Mouse (Mus musculus): ENCODE measurements around the gene Rad23b. TPM values are rescaled to one million over a fixed set of nuclear protein-coding genes. Genes with fewer than 3 reads are reported as not detected.
A peak's percentile ranks its signal among the peaks of the same experiment; 100 is the strongest.
"Not testable (repeated sequence)": the region's sequence is repeated elsewhere in the genome, so short reads cannot be mapped to it uniquely, and the experiment has no call there.

Rad23b gene
- polyA plus RNA-seq (2015; fragmentation: Nextera tagmentation; extraction: Ambion mirVana) = 83.3 and 92.1 TPM in 2 replicates

DNA sequence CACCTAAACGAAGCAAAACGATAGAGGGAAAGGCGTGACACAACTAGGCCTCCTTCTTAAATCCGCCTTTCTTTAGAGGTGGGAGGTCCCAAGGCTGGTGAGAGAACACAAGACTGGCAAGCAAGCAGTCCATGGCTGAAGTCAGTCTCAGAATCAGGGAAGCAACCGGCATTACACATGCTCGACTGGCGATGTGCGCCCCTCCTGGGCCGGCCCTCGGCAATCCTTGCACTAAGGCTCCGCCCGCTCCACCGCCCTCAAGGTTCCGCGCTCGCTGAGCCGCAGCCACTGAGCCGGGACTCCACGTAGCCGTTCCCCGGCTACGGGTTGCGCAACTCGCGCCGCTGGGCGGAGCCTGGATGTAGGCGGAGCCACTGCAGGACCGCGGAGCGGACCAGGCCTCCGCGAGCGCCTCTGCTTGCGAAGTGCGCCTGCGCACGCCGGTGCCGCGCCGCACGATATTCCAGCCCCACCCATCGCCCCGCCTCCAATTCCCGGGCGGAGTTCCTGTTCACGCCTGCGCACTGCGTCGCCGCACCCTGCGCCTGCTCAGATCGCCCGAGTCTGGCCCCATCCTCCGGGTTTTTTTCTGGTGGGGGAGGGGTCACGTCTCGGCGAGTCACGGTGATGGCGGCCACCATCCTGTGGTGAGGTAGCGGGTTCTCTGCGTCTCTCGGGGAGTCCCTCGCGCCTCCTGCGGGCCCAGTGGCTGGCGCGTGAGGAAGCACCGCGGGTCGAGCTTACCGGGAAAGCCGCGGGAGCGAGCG lies at the start of gene Rad23b:
TSS of gene Rad23b (plus strand) at position 592 of the 767 bp plus-strand sequence.
- Histone ChIP-seq H3K4me3 (replicated peaks) (peak within 1 kb of the TSS; percentile 97), H3K9ac (peak within 1 kb of the TSS; percentile 97), H3K36me3 (no peaks in the 10 kb centered on the region), H3K4me1 (peaks cover 22% of the 10 kb centered on the region), H3K9me3 (replicated peaks) (no peaks in the 10 kb centered on the region), H3K4me2 (peak within 1 kb of the TSS; percentile 82), H3K27ac (peak within 1 kb of the TSS; percentile 93), H3K27me3 (no peaks in the 10 kb centered on the region)
- peak; percentile 96 for ATAC-seq (replicated peaks; ENCODE audit: low FRiP score)
- under 1% methylated on average over 77 of the region's 77 CpGs for WGBS

DNA sequence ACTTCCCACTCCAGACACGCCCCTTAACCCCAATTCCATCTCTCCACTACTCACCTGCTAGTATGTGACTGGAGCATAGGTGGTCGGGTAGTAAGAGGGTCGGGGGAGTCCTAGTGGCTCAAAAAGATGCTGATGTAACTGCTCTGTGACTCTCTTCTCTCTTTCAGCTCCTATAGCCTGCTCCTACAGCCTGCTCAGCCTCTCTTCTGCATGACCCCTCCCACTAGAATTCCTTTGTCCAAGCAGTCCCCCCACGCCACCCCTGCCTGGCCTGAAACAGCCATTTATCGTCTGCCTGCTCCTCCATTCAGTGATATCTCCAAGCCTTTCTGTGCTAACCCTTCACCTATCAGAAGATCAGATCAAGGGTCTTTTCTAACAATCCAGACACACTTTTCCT lies 45.7 kb upstream of the Rad23b start:
- no peaks in the 10 kb centered on the region for H3K4me1 ChIP-seq
- H3K4me2 ChIP-seq = no peak overlapping the region
- no peaks in the 10 kb centered on the region; the same call in 1 of the 2 replicates for H3K9me3 ChIP-seq (replicated peaks)
- H3K4me3 ChIP-seq (replicated peaks) = no peak overlapping the region
- H3K36me3 ChIP-seq = no peaks in the 10 kb centered on the region
- H3K9ac ChIP-seq = no peak overlapping the region
- 82% methylated on average over 5 of the region's 5 CpGs for WGBS
- no peak for ATAC-seq (replicated peaks; ENCODE audit: low FRiP score)
- H3K27me3 ChIP-seq = no peaks in the 10 kb centered on the region
- H3K27ac ChIP-seq = no peak overlapping the region

DNA sequence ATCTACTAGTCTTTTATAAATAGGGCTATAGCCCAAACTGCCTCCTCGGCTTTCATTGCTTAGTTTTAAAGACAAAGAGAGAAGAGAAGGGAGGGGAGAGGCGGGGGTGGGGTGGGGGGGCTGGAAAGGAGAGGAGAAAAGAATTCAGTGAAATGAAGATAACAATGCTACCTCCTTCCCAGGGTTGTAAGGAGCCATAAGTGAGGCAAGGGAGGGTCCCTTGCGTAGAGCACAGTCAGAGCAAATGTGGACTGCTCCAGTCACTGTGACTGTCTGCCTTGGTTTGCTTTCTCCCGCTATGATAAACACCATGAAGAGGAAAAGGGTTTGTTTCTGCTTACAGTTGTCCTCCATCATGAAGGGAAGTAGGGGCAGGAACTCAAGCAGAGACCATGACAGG lies 43.2 kb upstream of the Rad23b start:
- Histone ChIP-seq H3K4me3 (replicated peaks) (no peak overlapping the region), H3K27me3 (no peaks in the 10 kb centered on the region), H3K4me1 (no peaks in the 10 kb centered on the region), H3K9ac (no peak overlapping the region), H3K36me3 (no peaks in the 10 kb centered on the region), H3K9me3 (replicated peaks) (no peaks in the 10 kb centered on the region; the same call in 1 of the 2 replicates), H3K27ac (no peak overlapping the region), H3K4me2 (no peak overlapping the region)
- ATAC-seq (replicated peaks; ENCODE audit: low FRiP score) = no peak
- 71% methylated on average over 3 of the region's 4 CpGs for WGBS

DNA sequence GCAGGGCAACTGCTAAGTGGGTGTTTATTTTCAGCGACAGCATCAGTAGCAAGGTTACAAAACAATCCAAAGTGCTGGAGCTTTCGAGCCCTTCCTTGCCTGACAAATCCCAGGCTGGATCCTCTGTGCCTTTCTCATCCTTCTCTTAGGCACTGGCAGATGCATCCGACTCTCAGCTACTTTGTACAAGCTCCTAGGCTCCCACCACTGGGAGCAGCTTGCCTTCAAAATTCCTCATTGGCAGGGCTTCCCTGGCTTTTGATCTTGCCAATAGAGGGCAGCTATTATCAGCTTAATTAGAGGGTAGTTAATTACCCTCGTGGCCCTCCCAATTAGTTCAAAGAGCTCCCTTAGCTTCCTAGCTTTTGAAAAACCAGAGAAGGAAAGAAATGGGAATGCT lies 33.1 kb upstream of the Rad23b start:
- ATAC-seq (replicated peaks; ENCODE audit: low FRiP score) = no peak
- no peaks in the 10 kb centered on the region for H3K4me1 ChIP-seq
- no peak overlapping the region for H3K4me3 ChIP-seq (replicated peaks)
- no peak overlapping the region for H3K9ac ChIP-seq
- H3K27me3 ChIP-seq = no peaks in the 10 kb centered on the region
- no peaks in the 10 kb centered on the region for H3K9me3 ChIP-seq (replicated peaks)
- H3K4me2 ChIP-seq = no peak overlapping the region
- H3K36me3 ChIP-seq = no peaks in the 10 kb centered on the region
- no peak overlapping the region for H3K27ac ChIP-seq
- WGBS = 30% methylated on average over 4 of the region's 4 CpGs

DNA sequence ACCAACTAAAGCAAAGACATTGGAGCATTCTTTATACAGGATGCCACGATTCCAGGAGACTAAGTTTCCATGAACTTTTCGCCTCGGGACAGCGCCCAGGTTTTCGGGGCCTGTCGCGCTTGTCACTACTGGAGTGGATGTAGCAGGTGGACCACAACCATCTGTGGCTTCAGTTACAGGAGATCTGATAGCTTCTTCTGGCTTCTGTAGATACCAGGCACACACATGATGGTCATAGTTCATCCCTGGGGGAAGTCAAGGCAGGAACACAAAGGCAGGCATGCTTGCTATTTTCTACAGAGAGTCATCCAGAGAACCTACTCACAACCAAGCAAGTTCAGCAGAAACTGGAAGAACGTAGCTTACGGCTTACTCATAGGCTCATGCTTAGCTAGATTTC lies 31.5 kb upstream of the Rad23b start:
- not testable (repeated sequence) for H3K27ac ChIP-seq
- 95% methylated on average over 9 of the region's 9 CpGs for WGBS

DNA sequence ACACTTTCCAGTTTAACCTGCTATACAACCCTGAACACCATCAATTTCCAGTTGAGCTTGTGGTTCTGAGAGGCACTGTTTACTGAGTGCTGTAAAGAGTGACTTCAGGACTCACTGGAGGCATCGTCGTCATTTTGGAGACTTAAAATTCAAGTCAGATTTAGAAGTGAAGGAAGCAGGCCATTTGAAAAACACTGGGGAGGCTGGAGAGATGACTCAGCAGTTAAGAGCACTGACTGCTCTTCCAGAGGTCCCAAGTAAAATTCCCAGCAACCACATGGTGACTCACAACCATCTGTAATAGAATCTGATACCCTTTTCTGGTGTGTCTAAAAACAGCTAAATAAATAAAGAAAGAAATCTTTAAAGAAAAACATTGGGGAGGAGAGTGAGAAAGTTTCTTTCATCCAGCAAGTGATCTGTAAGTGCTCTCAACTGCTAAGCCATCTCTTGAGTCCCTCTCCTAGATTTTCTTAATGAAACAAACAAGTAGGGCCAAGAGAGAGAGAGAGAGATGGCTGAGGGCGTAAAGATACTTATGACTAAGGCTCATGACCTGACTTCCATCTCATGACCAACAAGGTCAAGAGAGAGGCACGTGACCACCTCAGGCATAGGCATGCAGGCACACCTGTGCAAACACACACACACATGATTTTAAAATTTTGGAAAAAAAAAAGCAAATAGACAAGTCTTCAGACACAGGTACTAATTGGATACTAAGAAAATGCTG lies 23.9 kb upstream of the Rad23b start:
- H3K27ac ChIP-seq = no peak overlapping the region
- ATAC-seq (replicated peaks; ENCODE audit: low FRiP score) = no peak
- whole genome bisulfite sequencing = 56% methylated on average over 4 of the region's 4 CpGs

More for the DNA sequence above, 31.5 kb upstream of the Rad23b start:
- H3K4me2 ChIP-seq; H3K4me1 ChIP-seq; H3K27me3 ChIP-seq; H3K9ac ChIP-seq; ATAC-seq (replicated peaks; ENCODE audit: low FRiP score); H3K9me3 ChIP-seq (replicated peaks); H3K4me3 ChIP-seq (replicated peaks); H3K36me3 ChIP-seq: not testable (repeated sequence)

DNA sequence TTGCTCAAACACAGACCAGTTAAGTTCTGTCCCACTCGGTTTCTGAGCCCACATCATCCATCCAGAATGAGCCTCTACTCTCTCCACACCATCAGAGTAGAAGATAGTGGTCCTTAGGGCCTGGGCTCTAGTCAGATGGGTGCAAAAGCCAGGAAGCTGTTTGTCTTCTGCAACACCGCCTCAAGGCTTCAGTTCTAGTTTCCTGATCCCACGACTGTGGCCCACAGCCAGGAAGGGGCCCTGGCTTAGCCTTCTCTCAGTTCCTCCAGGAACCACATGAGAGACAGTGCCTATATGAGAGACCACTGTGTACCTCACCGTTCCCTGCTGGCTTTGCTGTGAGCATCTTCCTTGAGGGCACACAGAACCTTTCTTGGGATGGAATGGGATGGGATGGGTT lies 22.3 kb upstream of the Rad23b start:
- Histone ChIP-seq H3K9me3 (replicated peaks) (no peaks in the 10 kb centered on the region), H3K36me3 (no peaks in the 10 kb centered on the region), H3K4me3 (replicated peaks) (no peak overlapping the region), H3K4me1 (no peaks in the 10 kb centered on the region), H3K9ac (no peak overlapping the region), H3K4me2 (no peak overlapping the region), H3K27me3 (no peaks in the 10 kb centered on the region), H3K27ac (no peak overlapping the region)
- no peak for ATAC-seq (replicated peaks; ENCODE audit: low FRiP score)
- 74% methylated on average over 4 of the region's 4 CpGs for WGBS

More for the DNA sequence above, 23.9 kb upstream of the Rad23b start:
- Histone ChIP-seq H3K4me3 (replicated peaks) (no peak overlapping the region), H3K9me3 (replicated peaks) (no peaks in the 10 kb centered on the region), H3K4me1 (no peaks in the 10 kb centered on the region), H3K9ac (no peak overlapping the region), H3K27me3 (no peaks in the 10 kb centered on the region), H3K36me3 (no peaks in the 10 kb centered on the region), H3K4me2 (no peak overlapping the region)

DNA sequence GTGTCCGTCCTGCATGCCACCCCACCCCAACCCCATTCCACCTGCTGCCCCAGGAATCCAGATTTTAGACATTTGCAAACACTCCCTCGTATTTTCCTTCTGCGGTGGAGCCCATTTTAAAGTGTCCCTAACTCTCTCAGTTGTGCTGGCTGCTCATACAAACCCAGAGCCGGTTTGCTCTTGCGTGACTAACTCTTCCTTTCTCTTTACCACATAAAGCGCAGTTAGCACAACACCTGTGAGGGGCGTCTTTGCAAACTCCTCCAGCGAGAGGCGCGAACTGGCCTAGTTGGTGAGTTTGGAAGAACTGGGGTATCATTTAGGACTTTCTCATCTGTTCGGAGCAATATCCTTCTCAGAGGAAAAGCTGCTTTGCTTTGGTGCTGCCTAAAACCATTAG lies 21.4 kb upstream of the Rad23b start:
- no peak for ATAC-seq (replicated peaks; ENCODE audit: low FRiP score)
- Histone ChIP-seq H3K4me3 (replicated peaks) (no peak overlapping the region), H3K36me3 (no peaks in the 10 kb centered on the region)

DNA sequence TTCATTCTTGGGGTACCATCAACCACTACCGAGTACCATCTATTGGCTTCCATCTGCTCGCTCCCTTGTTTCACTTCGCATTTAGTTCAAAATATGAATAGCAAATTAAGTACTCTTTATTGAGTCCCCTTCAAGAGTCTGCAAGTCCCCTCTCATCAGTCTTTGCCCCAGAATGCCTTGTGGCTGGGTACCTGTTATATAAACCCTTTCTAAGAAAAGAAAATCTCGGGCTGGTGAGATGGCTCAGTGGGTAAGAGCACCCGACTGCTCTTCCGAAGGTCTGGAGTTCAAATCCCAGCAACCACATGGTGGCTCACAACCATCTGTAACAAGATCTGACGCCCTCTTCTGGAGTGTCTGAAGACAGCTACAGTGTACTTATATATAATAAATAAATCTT lies 20.9 kb upstream of the Rad23b start:
- not testable (repeated sequence) for H3K4me1 ChIP-seq; H3K9me3 ChIP-seq (replicated peaks); ATAC-seq (replicated peaks; ENCODE audit: low FRiP score); H3K4me2 ChIP-seq; H3K27ac ChIP-seq; H3K4me3 ChIP-seq (replicated peaks); H3K9ac ChIP-seq; H3K36me3 ChIP-seq; H3K27me3 ChIP-seq
- 87% methylated on average over 7 of the region's 7 CpGs for WGBS

More for the DNA sequence above, 21.4 kb upstream of the Rad23b start:
- Histone ChIP-seq H3K4me1 (no peaks in the 10 kb centered on the region), H3K27ac (no peak overlapping the region), H3K9me3 (replicated peaks) (no peaks in the 10 kb centered on the region), H3K27me3 (no peaks in the 10 kb centered on the region), H3K4me2 (no peak overlapping the region), H3K9ac (no peak overlapping the region)
- WGBS = 86% methylated on average over 11 of the region's 11 CpGs

DNA sequence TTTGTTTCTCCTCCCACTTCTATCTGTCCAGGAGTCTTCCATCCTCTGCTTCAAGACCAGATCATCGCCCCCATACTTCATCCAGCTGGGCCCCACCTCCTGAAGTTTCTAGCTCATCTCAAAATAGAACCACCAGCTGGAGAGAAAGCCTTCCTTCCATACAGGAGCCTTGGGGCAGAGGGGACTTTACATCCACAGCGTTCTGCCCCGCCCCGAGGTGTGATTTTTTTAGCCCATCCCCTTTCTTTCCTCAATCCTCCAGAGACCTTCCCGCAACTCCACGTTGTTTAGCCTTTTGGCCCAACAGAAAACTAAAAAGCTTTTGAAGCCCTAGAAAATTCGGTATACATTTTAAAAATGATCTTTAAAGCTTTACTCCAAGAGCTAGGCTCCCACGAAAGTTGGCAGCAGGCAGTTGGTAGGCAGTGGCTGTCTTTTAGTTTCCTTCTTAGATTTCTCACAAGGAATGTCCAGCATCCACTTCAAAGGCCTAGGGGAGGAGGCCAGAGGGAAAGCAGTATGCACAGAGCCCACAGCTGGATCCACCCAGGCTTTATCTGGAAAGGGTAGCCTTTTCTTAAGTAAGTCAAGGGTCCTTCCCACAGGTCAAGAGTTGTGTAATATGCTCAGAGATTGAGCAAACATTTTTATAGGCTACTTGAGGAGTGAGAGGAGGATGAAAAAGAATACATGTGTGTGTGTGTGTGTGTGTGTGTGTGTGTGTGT lies 20.1 kb upstream of the Rad23b start:
- Histone ChIP-seq H3K36me3 (no peaks in the 10 kb centered on the region), H3K4me2 (no peak overlapping the region), H3K4me3 (replicated peaks) (no peak overlapping the region), H3K27ac (no peak overlapping the region), H3K27me3 (no peaks in the 10 kb centered on the region), H3K9ac (no peak overlapping the region), H3K4me1 (no peaks in the 10 kb centered on the region), H3K9me3 (replicated peaks) (no peaks in the 10 kb centered on the region)
- no peak for ATAC-seq (replicated peaks; ENCODE audit: low FRiP score)
- 64% methylated on average over 8 of the region's 8 CpGs for WGBS

DNA sequence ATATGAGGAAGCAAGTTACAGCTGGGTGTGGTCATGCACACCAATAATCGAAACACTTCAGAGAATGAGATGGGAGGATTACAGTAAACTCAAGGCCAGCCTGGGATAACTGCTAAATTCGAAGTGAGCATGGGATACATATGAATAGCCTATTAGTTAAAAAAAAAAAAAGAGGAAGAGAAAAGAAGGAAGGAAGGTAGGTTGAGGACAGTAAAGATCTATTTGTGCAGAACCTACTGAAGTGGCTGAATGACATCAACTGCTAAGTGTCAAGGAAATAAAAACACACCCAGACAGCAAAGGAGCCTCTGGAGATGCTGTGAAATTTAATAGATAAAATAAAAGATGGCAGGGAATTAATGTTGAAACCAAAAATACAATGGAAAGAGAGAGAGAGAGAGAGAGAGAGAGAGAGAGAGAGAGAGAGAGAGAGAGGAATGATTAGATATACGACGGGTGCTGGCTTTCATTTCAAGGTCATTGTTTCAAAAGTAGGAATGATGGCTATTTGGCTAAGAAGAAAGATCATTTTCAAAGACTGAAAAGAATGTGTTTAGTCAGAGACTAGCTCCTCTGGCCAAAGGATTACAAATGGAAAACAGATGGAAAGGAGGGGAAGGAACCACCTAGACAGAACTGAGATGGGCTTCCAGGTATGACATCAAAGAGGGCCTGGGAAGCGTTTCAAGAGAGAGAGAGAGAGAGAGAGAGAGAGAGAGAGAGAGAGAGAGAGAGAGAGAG lies 14.6 kb upstream of the Rad23b start:
- no peak overlapping the region for H3K27ac ChIP-seq
- no peak overlapping the region for H3K4me2 ChIP-seq
- H3K9ac ChIP-seq = no peak overlapping the region
- no peak for ATAC-seq (replicated peaks; ENCODE audit: low FRiP score)
- H3K27me3 ChIP-seq = no peaks in the 10 kb centered on the region
- H3K9me3 ChIP-seq (replicated peaks) = no peaks in the 10 kb centered on the region
- H3K4me1 ChIP-seq = no peaks in the 10 kb centered on the region
- WGBS = 73% methylated on average over 5 of the region's 5 CpGs
- no peak overlapping the region for H3K4me3 ChIP-seq (replicated peaks)
- no peaks in the 10 kb centered on the region for H3K36me3 ChIP-seq

Data from kidney, embryonic 15.5 days (tissue).